Mouse (Mus musculus): ENCODE measurements at regions not wholly inside any gene's neighbourhood (a gene's known extent, or its start where the extent isn't known, plus 50 kb on each side); places are given as distances from the start of the nearest gene placed in this dataset.
A peak's percentile ranks its signal among the peaks of the same experiment; 100 is the strongest.
"Not testable (repeated sequence)": the region's sequence is repeated elsewhere in the genome, so short reads cannot be mapped to it uniquely, and the experiment has no call there.

DNA sequence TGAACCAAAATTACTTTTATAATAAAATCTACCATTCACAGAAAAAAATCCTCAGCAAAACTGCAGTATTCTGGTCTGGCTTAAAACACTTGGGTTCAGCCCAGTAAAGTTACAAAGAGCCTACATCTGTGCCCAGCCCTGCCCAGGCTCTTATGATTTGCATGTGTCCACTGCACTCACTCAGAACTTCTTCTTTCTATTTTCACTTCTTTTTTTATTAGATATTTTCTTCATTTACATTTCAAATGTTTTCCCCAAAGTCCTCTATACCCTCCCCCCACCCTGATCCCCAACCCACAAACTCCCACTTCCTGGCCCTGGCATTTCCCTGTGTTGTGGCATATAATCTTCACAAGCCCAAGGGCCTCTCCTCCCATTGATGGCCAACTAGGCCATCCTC is 1442.4 kb upstream of the Tacstd2 start:
- DNase-seq, result no peak

DNA sequence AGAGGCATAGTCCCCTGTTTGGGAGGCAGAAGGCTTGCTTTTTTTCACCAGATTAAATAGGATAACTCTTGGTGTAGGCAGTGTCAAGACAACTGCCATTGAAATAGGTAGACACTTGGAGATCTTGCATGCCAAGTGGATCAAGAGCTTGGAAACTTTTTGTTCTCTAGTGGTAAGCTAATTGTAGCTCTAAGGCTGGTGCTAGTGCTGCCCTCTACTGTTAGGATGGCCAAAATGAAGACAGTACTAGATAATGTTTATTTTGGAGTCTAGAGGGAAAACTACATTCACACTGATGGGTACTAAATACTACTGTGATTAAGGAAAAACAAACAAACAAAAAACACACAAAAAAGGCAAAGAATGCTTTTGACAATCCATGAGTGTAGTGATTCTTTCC is 1428.4 kb upstream of the Tacstd2 start:
- DNase-seq, result no peak

DNA sequence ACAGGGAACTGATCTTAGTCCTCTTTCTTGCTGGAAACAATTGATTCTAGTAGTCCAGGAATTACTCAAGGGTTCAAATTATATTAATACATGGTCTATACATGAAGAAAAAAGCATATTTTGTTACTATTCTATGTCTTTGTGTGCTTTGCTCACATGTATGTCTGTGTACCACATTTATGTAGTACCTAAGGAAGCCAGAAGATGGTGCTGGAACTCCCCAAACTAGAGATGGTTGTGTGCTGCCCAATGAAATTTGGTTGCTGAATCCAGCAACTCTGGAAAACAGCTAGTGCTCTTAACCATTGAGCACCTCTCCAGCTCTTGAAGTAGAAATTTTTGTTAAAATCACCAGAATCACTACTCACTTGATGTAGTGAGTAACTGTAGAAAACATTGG is 1402.5 kb upstream of the Tacstd2 start:
- DNase-seq, result not testable (repeated sequence)

DNA sequence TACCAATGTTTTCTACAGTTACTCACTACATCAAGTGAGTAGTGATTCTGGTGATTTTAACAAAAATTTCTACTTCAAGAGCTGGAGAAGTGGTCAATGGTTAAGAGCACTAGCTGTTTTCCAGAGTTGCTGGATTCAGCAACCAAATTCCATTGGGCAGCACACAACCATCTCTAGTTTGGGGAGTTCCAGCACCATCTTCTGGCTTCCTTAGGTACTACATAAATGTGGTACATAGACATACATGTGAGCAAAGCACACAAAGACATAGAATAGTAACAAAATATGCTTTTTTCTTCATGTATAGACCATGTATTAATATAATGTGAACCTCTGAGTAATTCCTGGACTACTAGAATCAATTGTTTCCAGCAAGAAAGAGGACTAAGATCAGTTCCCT is 1396.3 kb upstream of the Tacstd2 start:
- DNase-seq, result not testable (repeated sequence)

DNA sequence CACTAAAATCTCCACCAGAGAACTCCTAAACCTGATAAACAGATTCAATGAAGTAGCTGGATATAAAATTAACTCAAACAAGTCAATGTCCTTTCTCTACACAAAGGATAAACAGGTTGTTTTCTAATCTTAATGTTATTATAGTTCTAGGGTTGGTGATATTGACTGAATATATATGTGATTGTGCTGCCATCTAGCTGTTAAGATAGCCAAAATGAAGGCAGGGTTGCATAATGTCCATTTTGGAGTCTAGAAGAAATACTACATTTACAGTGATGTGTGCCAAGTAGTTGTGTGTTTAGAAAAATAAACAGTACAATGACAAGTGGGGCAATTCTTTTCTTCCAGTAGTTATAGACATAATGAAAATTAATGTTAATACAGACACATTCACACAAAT is 1379.9 kb upstream of the Tacstd2 start:
- DNase-seq, result no peak

DNA sequence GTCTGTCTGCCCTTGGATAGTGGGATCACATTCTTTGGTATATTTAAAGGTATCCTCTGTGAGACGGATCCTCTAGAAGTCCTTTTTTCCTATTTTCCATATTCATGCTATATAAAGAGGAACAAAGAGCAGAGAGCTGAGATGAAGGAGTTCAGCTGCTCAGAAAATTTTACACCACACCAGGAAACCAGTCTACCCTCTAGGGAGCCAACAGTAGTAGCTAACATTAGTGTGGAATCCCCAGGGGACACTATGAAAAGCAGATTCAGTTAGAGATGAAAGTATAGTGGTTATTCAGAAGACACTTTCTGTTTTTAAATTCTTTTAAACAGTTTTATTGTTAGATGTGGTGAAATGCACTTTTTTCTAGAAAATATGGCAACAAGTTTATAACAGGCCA is 1348.5 kb upstream of the Tacstd2 start:
- no peak for DNase-seq

DNA sequence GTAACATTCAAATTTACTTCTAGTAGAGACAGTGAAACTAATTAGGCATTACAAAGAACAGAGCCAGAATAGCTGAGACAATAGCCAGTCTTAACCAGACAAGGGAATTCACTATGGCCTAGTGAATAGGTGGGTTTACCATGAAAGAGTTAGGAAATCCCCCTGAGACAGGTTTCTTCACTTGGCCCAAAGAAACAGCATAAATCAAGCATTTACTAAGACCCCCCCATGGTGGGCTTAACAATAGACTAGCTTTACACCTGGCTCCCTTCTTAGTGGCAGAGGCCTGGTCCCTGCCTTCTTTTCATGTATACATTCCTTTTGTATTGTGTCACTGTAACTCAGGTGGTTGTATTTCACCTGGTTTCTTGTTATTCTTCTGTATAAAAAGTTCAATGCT is 1317.2 kb upstream of the Tacstd2 start:
- DNase-seq, result not testable (repeated sequence)

DNA sequence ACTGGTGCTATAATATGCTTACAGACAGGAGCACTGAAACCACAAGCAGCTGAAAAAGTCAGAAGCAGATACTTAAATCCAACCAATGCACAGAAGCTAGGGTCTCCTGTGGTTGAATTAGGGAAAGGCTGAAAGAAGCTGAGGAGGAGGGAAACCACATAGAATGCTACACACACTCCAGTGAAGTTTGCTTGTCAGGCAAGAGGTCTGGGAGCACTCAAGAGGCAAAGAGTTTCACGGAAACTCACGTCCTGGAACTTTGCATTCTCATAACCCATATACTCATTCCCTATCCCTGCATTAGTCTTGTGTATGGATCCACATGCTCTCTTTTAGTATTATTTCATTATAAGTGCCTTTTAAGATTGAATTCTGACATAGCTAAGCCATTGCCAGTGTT is 1316.7 kb upstream of the Tacstd2 start:
- no peak for DNase-seq

DNA sequence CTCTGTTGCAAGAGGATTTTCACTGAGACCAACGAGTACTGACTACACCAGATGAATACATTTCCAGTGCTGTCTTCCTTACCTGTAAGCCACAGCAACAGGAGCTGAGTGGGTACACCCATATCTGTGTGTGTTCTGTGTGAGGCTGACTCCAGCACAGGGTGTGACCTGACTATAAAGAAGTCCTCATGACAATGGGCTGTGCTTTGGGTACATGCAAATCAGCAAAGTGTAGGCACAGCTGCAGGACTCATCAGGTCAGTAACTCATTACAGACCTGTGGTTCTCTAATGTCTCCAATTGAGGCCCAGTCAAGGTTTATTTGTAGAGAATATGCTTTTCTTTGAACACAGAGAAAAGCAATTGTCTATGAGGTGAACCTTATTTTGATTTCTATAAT is 1299.6 kb upstream of the Tacstd2 start:
- DNase-seq, result no peak

DNA sequence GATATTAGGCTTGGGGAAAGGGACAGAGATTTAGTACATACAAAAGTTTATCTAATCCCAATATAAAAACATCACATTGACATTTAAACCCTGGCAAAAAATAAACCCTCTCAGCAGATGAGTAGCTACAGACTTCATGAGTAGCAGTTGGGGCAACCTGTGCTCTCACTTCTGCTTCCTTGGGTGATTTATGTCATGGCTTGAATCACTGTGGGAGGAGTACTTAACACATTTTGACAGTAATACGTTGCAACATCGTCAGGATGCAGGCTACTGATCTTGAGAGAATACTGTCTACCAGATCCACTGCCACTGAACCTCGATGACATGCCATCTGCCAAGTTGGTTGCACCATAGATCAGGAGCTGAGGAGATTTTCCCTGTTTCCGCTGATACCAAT is 1299.0 kb upstream of the Tacstd2 start:
- DNase-seq, result no peak

DNA sequence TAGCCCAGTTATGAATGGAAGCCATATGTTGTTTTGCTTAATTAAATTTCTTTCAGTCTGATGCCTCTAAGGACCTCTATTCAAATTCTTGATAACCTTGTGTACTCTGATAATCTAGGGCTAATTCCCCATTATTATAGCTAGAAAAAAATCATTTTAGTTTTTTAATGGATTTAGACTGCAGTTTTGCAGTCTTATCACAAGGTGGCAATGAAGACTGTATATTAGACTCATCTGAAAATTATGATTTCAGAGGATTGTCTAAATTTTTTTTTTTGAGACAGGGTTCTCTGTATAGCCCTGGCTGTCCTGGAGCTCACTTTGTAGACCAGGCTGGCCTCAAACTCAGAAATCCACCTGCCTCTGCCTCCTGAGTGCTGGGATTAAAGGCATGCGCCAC is 1292.9 kb upstream of the Tacstd2 start:
- not testable (repeated sequence) for DNase-seq

DNA sequence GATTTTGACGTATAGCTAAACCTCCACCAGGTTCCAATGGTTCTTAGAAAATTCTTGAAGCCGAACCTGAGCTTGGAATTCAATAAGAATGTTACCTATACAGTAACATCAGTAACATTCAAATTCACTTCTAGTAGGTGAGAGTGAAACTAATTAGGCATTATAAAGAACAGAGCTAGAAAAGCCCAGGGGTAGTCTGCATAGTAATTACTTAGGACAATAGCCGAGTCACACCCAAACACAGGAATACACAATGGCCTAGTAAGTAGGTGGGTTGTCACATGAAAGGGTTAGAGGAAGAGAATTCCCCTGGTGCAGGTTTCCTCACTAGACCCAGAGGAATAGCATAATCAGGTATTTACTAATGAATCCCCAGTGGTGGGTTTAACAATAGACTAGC is 1277.8 kb upstream of the Tacstd2 start:
- DNase-seq, result no peak

DNA sequence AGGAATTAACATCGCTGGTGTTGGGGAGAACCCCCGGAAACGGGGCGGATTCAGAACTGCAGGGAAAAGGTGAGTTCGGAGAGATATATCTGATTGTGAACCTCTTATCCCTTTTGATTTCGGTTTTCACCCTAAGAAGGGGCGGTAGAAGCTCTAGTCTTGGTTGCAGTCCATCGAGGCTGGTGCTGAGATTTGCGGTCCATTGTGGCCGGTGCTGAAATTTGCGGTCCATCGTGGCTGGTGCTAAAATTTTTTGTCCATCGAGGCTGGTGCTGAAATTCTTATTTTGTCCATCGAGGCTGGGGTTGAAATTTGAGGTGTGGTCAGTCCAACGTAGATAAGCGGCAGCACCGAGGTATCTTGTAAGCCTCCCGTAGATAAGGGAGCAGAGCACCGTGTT is 1263.6 kb upstream of the Tacstd2 start:
- DNase-seq, result not testable (repeated sequence)

DNA sequence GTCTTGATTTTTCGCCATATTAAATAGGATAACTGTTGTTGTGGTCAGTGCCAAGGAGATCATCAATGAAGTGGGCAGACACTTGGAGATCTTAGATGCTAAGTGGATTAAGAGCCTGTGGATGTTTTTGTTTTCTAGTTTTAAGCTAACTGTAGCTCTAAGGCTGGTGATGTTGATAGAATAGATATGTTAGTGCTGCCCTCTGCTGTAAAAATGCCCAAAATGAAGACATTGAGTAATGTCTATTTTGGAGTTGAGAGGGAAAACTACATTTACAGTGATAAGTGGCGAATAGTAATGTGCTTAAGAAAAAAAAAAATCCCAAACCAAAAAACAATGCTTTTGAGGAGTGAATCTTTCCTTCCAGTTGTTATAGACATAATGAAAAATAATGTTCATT is 1235.9 kb upstream of the Tacstd2 start:
- DNase-seq, result no peak

DNA sequence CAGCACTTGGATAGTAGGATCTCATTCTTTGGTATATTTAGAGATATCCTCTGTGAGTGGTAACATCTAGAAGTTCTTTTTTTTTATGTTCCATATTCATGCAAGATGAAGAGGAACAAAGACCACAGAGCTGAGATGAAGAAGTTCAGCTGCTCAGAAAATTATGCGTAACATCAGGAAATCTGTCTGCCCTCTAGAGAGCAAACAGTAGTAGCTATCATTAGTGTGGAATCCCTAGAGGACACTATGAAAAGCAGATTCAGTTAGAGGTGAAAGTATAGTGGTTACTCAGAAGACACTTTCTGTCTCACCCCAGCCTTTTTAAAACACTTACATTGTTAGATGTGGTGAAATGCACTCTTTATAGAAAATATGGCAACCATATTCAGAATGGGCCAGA is 1214.9 kb upstream of the Tacstd2 start:
- DNase-seq, result no peak

DNA sequence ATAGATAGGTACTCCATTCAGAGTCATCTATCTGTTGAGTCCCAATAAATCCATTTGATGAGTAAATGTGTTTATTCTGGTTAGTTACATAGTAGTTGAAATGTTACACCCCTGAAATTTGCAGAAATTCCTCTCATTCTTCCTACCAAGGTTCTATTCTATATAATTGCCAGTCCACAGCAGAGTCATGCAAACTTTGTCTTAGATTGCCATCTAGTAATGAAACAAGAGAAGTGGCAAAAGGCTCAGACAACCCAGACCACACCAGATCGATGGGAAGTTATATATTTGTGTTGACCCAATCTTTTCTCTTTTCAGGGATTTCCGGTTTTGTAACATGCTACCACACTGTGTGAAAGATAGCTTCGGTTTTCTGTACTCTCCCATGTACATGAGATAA is 1214.1 kb upstream of the Tacstd2 start:
- DNase-seq, result no peak

DNA sequence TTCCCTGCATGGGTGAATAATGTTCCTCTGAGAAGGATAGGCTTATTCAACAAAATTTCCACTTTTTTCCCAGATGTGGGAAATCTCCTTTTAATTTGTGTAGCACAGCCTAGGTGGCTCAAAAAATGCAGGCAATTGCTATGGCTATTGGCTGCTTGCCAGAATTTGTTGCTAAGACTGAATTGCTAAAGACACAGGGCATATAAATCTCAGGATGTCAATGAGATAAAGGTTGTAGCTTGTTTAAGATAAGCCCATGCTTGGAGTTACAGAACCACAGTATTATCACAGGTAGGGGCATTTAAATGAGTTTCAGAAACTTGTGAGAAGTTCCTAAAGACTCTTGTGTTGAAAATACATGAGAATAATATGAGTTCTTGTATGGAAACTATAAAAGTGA is 1203.0 kb upstream of the Tacstd2 start:
- DNase-seq, result no peak

DNA sequence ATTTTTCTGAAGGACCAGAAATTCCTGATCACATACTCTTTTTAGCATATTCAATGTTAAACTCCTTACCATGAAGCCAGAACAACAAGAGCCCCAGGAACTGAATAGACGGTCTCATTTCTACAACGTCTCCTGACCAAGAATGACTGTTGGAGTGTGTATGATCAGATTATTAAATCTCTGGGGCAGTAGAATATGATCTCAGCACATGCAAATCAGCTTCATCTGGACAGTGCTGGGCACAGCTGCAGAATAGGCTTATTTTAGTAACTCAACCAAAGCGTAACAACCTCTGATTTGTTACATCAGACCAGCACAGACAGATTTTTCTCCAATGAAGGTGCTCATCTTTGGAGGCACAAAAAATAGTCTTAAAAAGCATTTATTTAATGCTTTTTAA is 1201.1 kb upstream of the Tacstd2 start:
- DNase-seq, result no peak

DNA sequence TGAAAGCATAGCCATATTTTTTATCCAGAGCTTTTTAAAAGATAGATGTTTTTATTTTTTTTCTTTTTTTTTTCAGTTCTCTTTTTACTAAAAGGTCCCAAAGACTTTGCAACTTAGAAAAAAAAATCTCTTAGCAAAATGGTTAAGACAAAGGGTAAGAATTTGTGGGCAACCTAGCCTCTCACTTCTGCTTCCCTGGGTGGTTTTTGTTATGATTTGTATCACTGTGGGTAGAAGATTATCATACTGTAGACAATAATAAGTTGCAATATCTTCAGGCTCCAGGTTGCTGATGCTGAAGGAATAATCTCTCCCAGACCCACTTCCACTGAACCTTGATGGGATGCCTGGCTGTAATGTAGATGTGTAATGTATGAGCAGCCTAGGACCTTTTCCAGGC is 1200.5 kb upstream of the Tacstd2 start:
- DNase-seq, result no peak

DNA sequence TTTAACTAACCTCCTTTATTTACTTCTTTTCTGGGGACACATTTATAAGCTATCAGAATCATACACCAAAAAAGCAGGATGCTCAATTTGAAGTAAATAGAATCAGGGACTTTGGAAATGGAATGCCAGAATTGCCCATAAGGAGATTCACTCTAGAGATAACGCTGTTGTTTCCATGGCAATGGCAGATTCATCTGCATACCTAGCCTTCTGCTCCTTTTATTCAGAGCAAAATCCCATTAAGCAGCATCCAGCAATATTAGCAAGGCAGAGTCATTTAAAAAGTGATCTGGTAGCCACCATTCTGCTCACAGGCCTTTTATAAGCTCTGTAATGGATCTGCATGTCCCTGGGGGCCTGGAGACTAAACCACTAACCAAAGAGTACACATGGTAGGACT is 1175.5 kb upstream of the Tacstd2 start:
- not testable (repeated sequence) for DNase-seq

DNA sequence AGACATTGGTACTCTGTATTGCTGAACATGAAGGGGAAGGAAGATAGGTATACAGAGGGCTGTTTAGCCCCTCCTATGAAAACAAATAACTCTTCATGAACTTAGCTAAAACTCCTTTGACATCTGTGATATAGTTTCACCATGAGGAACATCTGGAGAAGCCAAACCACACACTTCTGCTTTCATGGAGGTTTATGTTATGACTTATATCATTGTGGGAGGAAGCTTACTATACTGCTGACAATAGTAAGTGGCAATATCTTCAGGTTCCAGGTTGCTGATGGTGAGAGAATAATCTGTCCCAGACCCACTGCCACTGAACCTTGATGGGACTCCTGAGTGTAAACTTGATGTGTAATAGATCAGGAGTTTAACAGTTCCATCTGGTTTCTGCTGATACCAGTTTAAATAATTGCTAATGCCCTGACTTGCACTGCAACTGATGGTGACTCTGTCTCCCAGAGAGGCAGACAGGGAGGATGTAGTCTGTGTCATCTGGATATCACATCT is 1168.8 kb upstream of the Tacstd2 start:
- DNase-seq, result not testable (repeated sequence)

DNA sequence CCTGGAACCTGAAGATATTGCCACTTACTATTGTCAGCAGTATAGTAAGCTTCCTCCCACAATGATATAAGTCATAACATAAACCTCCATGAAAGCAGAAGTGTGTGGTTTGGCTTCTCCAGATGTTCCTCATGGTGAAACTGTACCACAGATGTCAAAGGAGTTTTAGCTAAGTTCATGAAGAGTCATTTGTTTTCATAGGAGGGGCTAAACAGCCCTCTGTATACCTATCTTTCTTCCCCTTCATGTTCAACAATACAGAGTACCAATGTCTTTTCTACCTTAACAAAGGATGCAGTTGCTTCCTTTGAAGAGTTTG is 1145.2 kb upstream of the Tacstd2 start:
- not testable (repeated sequence) for DNase-seq

DNA sequence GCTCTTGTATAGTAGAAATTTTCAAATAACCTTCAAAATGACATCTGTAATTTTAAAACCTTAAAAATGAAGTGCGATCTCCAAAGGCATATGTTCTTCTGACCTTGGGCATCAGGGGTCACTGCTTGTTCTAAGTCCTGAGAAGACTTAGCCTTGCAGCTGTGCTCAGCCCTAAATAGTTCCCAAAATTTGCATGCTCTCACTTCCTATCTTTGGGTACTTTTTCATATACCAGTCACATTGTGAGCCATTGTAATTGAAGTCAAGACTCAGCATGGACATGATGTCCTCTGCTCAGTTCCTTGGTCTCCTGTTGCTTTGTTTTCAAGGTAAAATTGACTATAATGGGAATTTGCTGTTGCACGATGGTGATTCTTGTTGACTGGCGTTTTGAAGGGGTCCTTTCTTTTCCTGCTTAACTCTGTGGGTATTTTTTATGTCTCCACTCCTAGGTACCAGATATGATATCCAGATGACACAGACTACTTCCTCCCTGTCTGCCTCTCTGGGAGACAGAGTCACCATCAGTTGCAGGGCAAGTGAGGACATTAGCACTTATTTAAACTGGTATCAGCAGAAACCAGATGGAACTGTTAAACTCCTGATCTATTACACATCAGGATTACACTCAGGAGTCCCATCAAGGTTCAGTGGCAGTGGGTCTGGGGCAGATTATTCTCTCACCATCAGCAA is 1144.6 kb upstream of the Tacstd2 start:
- DNase-seq, result no peak

DNA sequence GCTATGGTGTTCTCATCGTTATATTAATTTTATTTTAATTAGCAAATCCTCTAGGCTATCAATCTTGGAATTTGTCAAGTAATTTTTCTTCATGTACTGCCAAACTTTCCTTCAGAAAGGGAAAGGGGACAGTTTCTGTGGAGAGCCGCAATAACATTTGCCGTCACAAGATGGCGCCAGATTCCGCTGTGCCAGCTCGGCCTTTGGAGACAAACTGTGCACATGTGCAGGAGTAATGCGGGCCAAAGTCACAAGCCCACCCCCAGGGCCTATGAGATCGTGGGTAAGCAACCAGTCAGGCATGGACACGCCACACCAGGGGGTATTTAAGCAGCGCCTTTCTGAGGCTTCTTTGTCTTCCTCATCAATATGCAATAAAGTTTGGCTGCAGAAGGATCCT is 1132.8 kb upstream of the Tacstd2 start:
- DNase-seq, result peak; percentile 7

DNA sequence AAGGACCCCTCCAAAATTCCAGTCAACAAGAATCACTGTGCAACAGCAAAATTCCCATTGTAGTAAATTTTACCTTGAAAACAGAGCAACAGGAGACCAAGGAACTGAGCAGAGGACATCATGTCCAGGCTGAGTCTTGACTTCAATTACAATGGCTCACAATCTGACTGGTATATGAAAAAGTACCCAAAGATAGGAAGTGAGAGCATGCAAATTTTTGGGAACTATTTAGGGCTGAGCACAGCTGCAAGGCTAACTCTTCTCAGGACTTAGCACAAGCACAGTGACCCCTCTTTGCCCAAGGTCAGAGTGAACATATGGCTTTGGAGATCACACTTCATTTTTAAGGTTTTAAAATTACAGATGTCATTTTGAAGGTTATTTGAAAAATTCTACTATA is 1096.7 kb upstream of the Tacstd2 start:
- not testable (repeated sequence) for DNase-seq

DNA sequence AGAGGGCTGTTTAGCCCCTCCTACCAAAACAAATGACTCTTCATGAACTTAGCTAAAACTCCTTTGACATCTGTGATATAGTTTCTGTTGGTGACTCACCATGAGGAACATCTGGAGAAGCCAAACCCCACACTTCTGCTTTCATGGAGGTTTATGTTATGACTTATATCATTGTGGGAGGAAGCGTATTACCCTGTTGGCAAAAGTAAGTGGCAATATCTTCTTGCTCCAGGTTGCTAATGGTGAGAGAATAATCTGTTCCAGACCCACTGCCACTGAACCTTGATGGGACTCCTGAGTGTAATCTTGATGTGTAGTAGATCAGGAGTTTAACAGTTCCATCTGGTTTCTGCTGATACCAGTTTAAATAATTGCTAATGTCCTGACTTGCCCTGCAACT is 1096.2 kb upstream of the Tacstd2 start:
- DNase-seq, result no peak
